Mouse (Mus musculus): ENCODE data around the gene Nfkbia.

DNA sequence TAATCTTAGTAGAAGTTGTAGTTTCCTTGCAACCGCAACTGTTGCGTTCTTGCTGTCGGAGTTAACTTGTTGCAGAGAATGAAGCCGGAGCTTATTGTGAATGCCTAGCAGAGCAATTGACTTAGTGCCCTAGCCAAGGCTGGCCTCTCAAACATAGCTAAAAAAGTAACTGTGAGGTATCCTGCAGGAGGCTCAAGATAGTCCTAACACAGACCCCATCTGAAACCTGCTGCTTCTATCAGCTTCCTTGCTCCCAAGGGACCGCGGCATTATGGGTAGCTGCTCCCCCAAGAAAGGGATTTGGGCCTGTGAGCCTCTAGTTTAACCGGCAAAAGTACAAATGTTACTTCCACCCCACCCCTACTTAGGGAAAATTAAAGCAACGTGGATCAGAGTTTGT lies 934 bp upstream of the Nfkbia start:
- TF ChIP-seq CTCF (IDR thresholded peaks at IDR 0.05 in 2 of 3, conservative IDR thresholded peaks at IDR 0.05 in 1 of 3; ENCODE audit: control insufficient read depth in 1 of 3, insufficient read depth in 1 of 3, low read depth in 2 of 3, low read length in 3 of 3, poor library complexity in 1 of 3, severe bottlenecking in 1 of 3) (no peak), GABPA (IDR thresholded peaks at IDR 0.05; ENCODE audit: low read depth, low read length) (no peak), SMC3 (IDR thresholded peaks at IDR 0.05; ENCODE audit: low read depth, low read length) (no peak)
